ENCODE assay signal across 8 mouse cellular contexts in the genomic region with DNA sequence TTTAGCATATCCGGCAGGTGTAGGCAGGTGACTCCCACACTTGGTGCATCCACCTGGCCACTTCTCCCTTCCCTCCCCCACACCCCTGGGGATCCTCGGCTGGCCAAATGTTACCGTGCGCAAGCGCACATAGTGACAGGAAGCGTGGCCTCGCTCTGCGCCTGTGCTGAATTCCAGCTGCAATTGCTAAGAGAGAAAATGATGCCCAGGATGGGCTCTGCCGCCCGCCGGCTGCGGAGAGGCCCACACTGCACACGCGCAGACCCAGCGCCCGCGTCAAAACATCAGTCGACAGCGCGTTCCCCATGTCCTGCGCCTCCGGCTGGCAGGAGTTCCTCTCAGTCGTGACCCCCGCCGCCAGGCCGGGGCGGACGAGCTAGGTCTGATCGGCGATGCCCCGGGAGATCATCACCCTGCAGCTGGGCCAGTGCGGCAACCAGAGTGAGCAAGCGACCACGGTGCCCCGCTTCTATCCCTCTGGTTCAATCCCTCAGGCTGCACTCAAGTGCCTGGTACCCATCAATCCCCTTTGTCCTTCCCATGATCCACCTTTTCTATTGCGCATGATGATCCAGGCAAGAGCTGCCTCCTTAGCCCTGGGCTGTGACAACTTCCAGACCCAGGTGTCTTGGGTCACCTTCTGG. TPM values are rescaled to one million over a fixed set of nuclear protein-coding genes. Genes with fewer than 3 reads are reported as not detected.
DNase-seq lines count a peak whose midpoint lies in the region; ATAC-seq and TF ChIP-seq lines count a peak whose summit lies in the region.

Gene Tubg2, plus strand, starts transcription at position 180 of the 644 bp plus-strand sequence.

- H3K27ac ChIP-seq in kidney, embryonic 14.5 days (ENCODE audit: low read depth, low read length): peak within 1 kb of the TSS; percentile 57
- H3K27ac ChIP-seq in limb, embryonic 14.5 days (replicated peaks; ENCODE audit: low read depth, low read length): 0 out of 2 replicates have a peak within 1 kb of the TSS, but pooled peaks have one; percentile 48

- peaks cover 12% of the 10 kb centered on the region; the same call in 1 of the 2 replicates for H3K4me1 ChIP-seq in kidney, embryonic 14.5 days (ENCODE audit: control insufficient read depth, insufficient read depth, low read length)
- peaks cover 8% of the 10 kb centered on the region; the same call in 1 of the 2 replicates for H3K4me1 ChIP-seq in limb, embryonic 14.5 days (ENCODE audit: control insufficient read depth, insufficient read depth, low read length)

- H3K36me3 ChIP-seq in kidney, embryonic 14.5 days (ENCODE audit: control insufficient read depth, insufficient read depth, low read length): no peaks in the 10 kb centered on the region
- no peaks in the 10 kb centered on the region for H3K36me3 ChIP-seq in limb, embryonic 14.5 days (ENCODE audit: control insufficient read depth, insufficient read depth, low read length)

- H3K9me3 ChIP-seq in kidney, embryonic 14.5 days (ENCODE audit: control insufficient read depth, low read length): no peaks in the 10 kb centered on the region
- no peaks in the 10 kb centered on the region for H3K9me3 ChIP-seq in limb, embryonic 14.5 days (ENCODE audit: control insufficient read depth, low read length)

- DNase-seq in ovary, adult 18-20 months (ENCODE audit: low spot score): peak; percentile 39
- no peak for DNase-seq in ovary, postnatal 14 days (ENCODE audit: low spot score)
- peak; percentile 54 to 56 for DNase-seq in cerebellum, postnatal 4 days (ENCODE audit: low spot score in 2 of 2)
- peak; percentile 76 for DNase-seq in limb, embryonic 14.5 days (ENCODE audit: low spot score)
- DNase-seq in naive thymus-derived CD4-positive, alpha-beta T cell, adult 2 months (ENCODE audit: low read depth): peak; percentile 76
- DNase-seq in thymus, adult 18-20 months: peak; percentile 42 to 60

- 0 out of 2 replicates have a peak, but pooled peaks have one; percentile 18 for TF ChIP-seq POLR2A in limb, embryonic 14.5 days (IDR thresholded peaks at IDR 0.05; ENCODE audit: borderline replicate concordance, extremely low read depth, insufficient read depth, insufficient read length)

- ATAC-seq in granulocyte monocyte progenitor cell, adult 5-6 weeks (replicated peaks; ENCODE audit: poor library complexity, severe bottlenecking): peak; percentile 66
- peak; percentile 76 for ATAC-seq in kidney, embryonic 14.5 days (ENCODE audit: low FRiP score, low TSS enrichment)
- peak; percentile 81 for ATAC-seq in limb, embryonic 14.5 days (ENCODE audit: low FRiP score, low read depth)

- 2% methylated on average over 36 of the region's 36 CpGs for WGBS in kidney, embryonic 14.5 days
- WGBS in limb, embryonic 14.5 days: 2% methylated on average over 35 of the region's 36 CpGs

- peak within 1 kb of the TSS; percentile 41 for H3K4me3 ChIP-seq in kidney, embryonic 14.5 days (ENCODE audit: low read length)
- H3K4me3 ChIP-seq in limb, embryonic 14.5 days (replicated peaks; ENCODE audit: low read length): peak within 1 kb of the TSS; percentile 41

- H3K27me3 ChIP-seq in kidney, embryonic 14.5 days (ENCODE audit: control insufficient read depth, insufficient read depth, low read length): no peaks in the 10 kb centered on the region
- H3K27me3 ChIP-seq in limb, embryonic 14.5 days (ENCODE audit: control insufficient read depth, insufficient read depth, low read length): no peaks in the 10 kb centered on the region

- peak within 1 kb of the TSS; percentile 81 for H3K4me2 ChIP-seq in kidney, embryonic 14.5 days (replicated peaks; ENCODE audit: low read depth, low read length)
- peak within 1 kb of the TSS; percentile 72 for H3K4me2 ChIP-seq in limb, embryonic 14.5 days (replicated peaks; ENCODE audit: low read depth, low read length, severe bottlenecking)

- H3K9ac ChIP-seq in kidney, embryonic 14.5 days (ENCODE audit: low read depth, low read length): peak within 1 kb of the TSS; percentile 58
- H3K9ac ChIP-seq in limb, embryonic 14.5 days (ENCODE audit: low read depth, low read length, severe bottlenecking): peak within 1 kb of the TSS; percentile 65

RNA-seq across cellular contexts. Expression of gene Tubg2, which starts in this region (rescaled TPM):
- not detected in 2 replicates for total RNA-seq in granulocyte monocyte progenitor cell, adult 5-6 weeks (2014; fragmentation: Nextera tagmentation)
- not detected in 2 replicates for total RNA-seq in granulocyte monocyte progenitor cell, adult 5-6 weeks (2017)
- 3.7 and 4.5 TPM in 2 replicates for polyA plus RNA-seq in kidney, embryonic 14.5 days (2014; fragmentation: Nextera tagmentation; extraction: Ambion mirVana)
- 6.2 and 7.3 TPM in 2 replicates for polyA plus RNA-seq in limb, embryonic 14.5 days (2012; rRNA removed)
- 7.1 and 8.0 TPM in 2 replicates for polyA plus RNA-seq in limb, embryonic 14.5 days (2014; fragmentation: Nextera tagmentation; extraction: Ambion mirVana)

Comparison
In these comparisons a context has a peak if more than half of its experiments do, and no peak if none do; other contexts are left out.
1. Peak in ATAC-seq in granulocyte monocyte progenitor cell, adult 5-6 weeks; RNA of the gene not detected or under 1 TPM.